In the genomic region with DNA sequence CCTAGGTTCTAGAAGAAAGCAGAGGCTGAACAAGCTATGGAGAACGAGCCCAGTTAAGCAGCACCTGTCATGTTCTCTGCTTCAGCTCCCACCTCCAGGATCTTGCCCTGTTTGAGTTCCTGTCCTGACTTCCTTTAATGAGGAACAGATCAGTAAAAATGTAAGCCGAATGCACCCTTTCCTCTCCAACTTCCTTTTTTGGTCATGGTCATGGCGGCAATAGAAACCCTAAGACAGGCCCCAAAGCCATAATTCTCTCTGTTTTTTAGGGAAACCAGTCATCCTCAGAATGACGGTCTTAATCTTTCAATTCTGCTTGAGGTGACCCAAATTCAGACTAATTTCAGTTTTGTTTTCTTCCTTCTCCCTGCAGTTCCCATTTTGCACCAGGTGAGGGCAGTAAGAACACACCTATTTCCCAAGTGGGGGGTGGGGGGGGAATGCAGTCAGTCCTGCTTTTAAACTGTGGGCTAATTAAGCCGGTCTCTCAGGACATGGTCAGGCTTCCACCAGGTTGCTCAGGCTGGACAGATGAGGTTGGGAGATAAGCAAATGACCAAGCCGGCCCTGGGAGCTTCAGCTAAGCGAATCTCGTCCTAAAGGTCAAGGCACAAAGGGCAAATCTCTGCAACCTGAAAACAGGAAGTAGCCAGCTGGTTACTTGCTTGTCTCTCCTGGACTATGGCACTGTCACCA, we compare ENCODE assay signal across 8 mouse cellular contexts. TPM values are rescaled to one million over a fixed set of nuclear protein-coding genes. Genes with fewer than 3 reads are reported as not detected.
DNase-seq lines count a peak whose midpoint lies in the region; ATAC-seq lines count a peak whose summit lies in the region.

No protein-coding gene starts in this region.

- H3K4me3 ChIP-seq in forebrain, embryonic 16.5 days (replicated peaks; ENCODE audit: low read length): no peak overlapping the region
- H3K4me3 ChIP-seq in hindbrain, embryonic 10.5 days: peak overlapping the region; percentile 33

- peak; percentile 42 for DNase-seq in MN1 (ENCODE audit: low spot score)
- DNase-seq in cerebellum, adult 18-20 months: peak; percentile 54 to 77
- peak; percentile 70 for DNase-seq in hindbrain, embryonic 10.5 days (ENCODE audit: low spot score)
- DNase-seq in layer of hippocampus, adult 9-11 months: peak; percentile 44
- peak; percentile 68 for DNase-seq in lung, postnatal 10 days
- peak; percentile 40 for DNase-seq in ovary, postnatal 36 days (ENCODE audit: low spot score)
- DNase-seq in thymus, postnatal 14 days: peak; percentile 52

- H3K36me3 ChIP-seq in forebrain, embryonic 16.5 days (ENCODE audit: control insufficient read depth, insufficient read depth): no peaks in the 10 kb centered on the region
- no peaks in the 10 kb centered on the region for H3K36me3 ChIP-seq in hindbrain, embryonic 10.5 days

- 27% methylated on average over 8 of the region's 8 CpGs for WGBS in forebrain, embryonic 16.5 days
- WGBS in hindbrain, embryonic 10.5 days: 18% methylated on average over 8 of the region's 8 CpGs

- H3K9me3 ChIP-seq in forebrain, embryonic 16.5 days (ENCODE audit: control insufficient read depth, low read length): no peaks in the 10 kb centered on the region
- 0 out of 2 replicates have a peak, but pooled peaks cover 6% of the 10 kb centered on the region for H3K9me3 ChIP-seq in hindbrain, embryonic 10.5 days

- peaks cover 7% of the 10 kb centered on the region; the same call in 1 of the 2 replicates for H3K4me1 ChIP-seq in forebrain, embryonic 16.5 days (replicated peaks; ENCODE audit: control insufficient read depth, insufficient read depth, low read length)
- H3K4me1 ChIP-seq in hindbrain, embryonic 10.5 days (replicated peaks): peaks cover 36% of the 10 kb centered on the region

- H3K27me3 ChIP-seq in forebrain, embryonic 16.5 days (replicated peaks; ENCODE audit: control insufficient read depth, insufficient read depth, low read length): no peaks in the 10 kb centered on the region
- H3K27me3 ChIP-seq in hindbrain, embryonic 10.5 days (ENCODE audit: insufficient read depth, poor library complexity, severe bottlenecking): no peaks in the 10 kb centered on the region

- ATAC-seq in forebrain, embryonic 16.5 days: no peak

- no peak overlapping the region for H3K27ac ChIP-seq in forebrain, embryonic 16.5 days (ENCODE audit: low read length)
- H3K27ac ChIP-seq in hindbrain, embryonic 10.5 days: peak overlapping the region; percentile 94

- peak overlapping the region; percentile 24; the same call in 1 of the 2 replicates for H3K4me2 ChIP-seq in forebrain, embryonic 16.5 days (ENCODE audit: low read length)

- no peak overlapping the region for H3K9ac ChIP-seq in forebrain, embryonic 16.5 days (replicated peaks; ENCODE audit: low read depth, low read length)

RNA-seq across cellular contexts. Expression of a gene that starts 1.3 kb away (rescaled TPM):
- 47.6 and 58.1 TPM in 2 replicates for polyA plus RNA-seq in forebrain, embryonic 16.5 days (2015; fragmentation: Nextera tagmentation; extraction: Ambion mirVana)
- polyA plus RNA-seq in hindbrain, embryonic 10.5 days (2016; fragmentation: Nextera tagmentation; extraction: Ambion mirVana): 37.3 and 37.5 TPM in 2 replicates

RNA-seq across cellular contexts. Expression of a gene that starts 36.1 kb away (rescaled TPM):
- polyA plus RNA-seq in forebrain, embryonic 16.5 days (2015; fragmentation: Nextera tagmentation; extraction: Ambion mirVana): 77.4 and 85.6 TPM in 2 replicates
- polyA plus RNA-seq in hindbrain, embryonic 10.5 days (2016; fragmentation: Nextera tagmentation; extraction: Ambion mirVana): 109 and 122 TPM in 2 replicates

RNA-seq across cellular contexts. Expression of a gene that starts 58.4 kb away (rescaled TPM):
- 0.71 TPM in 1 of 2 replicates, not detected in the other for polyA plus RNA-seq in forebrain, embryonic 16.5 days (2015; fragmentation: Nextera tagmentation; extraction: Ambion mirVana)
- polyA plus RNA-seq in hindbrain, embryonic 10.5 days (2016; fragmentation: Nextera tagmentation; extraction: Ambion mirVana): 0.21 TPM in 1 of 2 replicates, not detected in the other
